Mouse (Mus musculus): ENCODE measurements around the gene Mecom.

Mecom gene

GRCm38 (mm10) chr3:30366621-30367020, 181.2 kb downstream of the Mecom start:
- no peaks in the 10 kb centered on the region for H3K36me3 ChIP-seq (ENCODE audit: insufficient read depth, low read length)
- TF ChIP-seq NANOG (IDR thresholded peaks at IDR 0.05; ENCODE audit: borderline replicate concordance, low read length), result no peak
- TF ChIP-seq POU5F1 (IDR thresholded peaks at IDR 0.05; ENCODE audit: borderline replicate concordance, low read length), result no peak
- no peak for TF ChIP-seq CTCF (conservative IDR thresholded peaks at IDR 0.05; ENCODE audit: low read length)
- H3K27me3 ChIP-seq (ENCODE audit: insufficient read depth, low read length), result no peaks in the 10 kb centered on the region
- no peaks in the 10 kb centered on the region for H3K9me3 ChIP-seq (ENCODE audit: low read length)
- no peaks in the 10 kb centered on the region; the same call in 1 of the 2 replicates for H3K4me1 ChIP-seq (replicated peaks; ENCODE audit: low read depth, low read length)
- H3K4me3 ChIP-seq (replicated peaks; ENCODE audit: low read length), result no peak overlapping the region

GRCm38 (mm10) chr3:30361190-30361589, 186.6 kb downstream of the Mecom start:
- TF ChIP-seq POU5F1 (IDR thresholded peaks at IDR 0.05; ENCODE audit: borderline replicate concordance, low read length) (no peak), CTCF (conservative IDR thresholded peaks at IDR 0.05; ENCODE audit: low read length) (no peak), NANOG (IDR thresholded peaks at IDR 0.05; ENCODE audit: borderline replicate concordance, low read length) (no peak)
- H3K36me3 ChIP-seq (ENCODE audit: insufficient read depth, low read length), result no peaks in the 10 kb centered on the region

GRCm38 (mm10) chr3:30353878-30354727, 193.7 kb downstream of the Mecom start:
- no peaks in the 10 kb centered on the region for H3K4me1 ChIP-seq (replicated peaks; ENCODE audit: low read depth, low read length)
- H3K4me3 ChIP-seq (replicated peaks; ENCODE audit: low read length), result no peak overlapping the region
- H3K36me3 ChIP-seq (ENCODE audit: insufficient read depth, low read length), result no peaks in the 10 kb centered on the region
- no peaks in the 10 kb centered on the region for H3K27me3 ChIP-seq (ENCODE audit: insufficient read depth, low read length)
- TF ChIP-seq CTCF (conservative IDR thresholded peaks at IDR 0.05; ENCODE audit: low read length) (no peak), POU5F1 (IDR thresholded peaks at IDR 0.05; ENCODE audit: borderline replicate concordance, low read length) (no peak), NANOG (IDR thresholded peaks at IDR 0.05; ENCODE audit: borderline replicate concordance, low read length) (no peak)
- no peaks in the 10 kb centered on the region for H3K9me3 ChIP-seq (ENCODE audit: low read length)

More at GRCm38 (mm10) chr3:30361190-30361589, 186.6 kb downstream of the Mecom start:
- no peaks in the 10 kb centered on the region for H3K9me3 ChIP-seq (ENCODE audit: low read length)
- H3K27me3 ChIP-seq (ENCODE audit: insufficient read depth, low read length), result no peaks in the 10 kb centered on the region
- H3K4me3 ChIP-seq (replicated peaks; ENCODE audit: low read length), result no peak overlapping the region
- H3K4me1 ChIP-seq (replicated peaks; ENCODE audit: low read depth, low read length), result no peaks in the 10 kb centered on the region

- Histone ChIP-seq H3K9me3 (ENCODE audit: low read length) (no peaks in the 10 kb centered on the region), H3K4me3 (replicated peaks; ENCODE audit: low read length) (no peak overlapping the region), H3K4me1 (replicated peaks; ENCODE audit: low read depth, low read length) (no peaks in the 10 kb centered on the region), H3K36me3 (ENCODE audit: insufficient read depth, low read length) (no peaks in the 10 kb centered on the region), H3K27me3 (ENCODE audit: insufficient read depth, low read length) (no peaks in the 10 kb centered on the region)
- TF ChIP-seq NANOG (IDR thresholded peaks at IDR 0.05; ENCODE audit: borderline replicate concordance, low read length) (no peak), POU5F1 (IDR thresholded peaks at IDR 0.05; ENCODE audit: borderline replicate concordance, low read length) (no peak), CTCF (conservative IDR thresholded peaks at IDR 0.05; ENCODE audit: low read length) (no peak)
Observed at GRCm38 (mm10) chr3:30349279-30349678, 198.5 kb downstream of the Mecom start.

- no peaks in the 10 kb centered on the region for H3K36me3 ChIP-seq (ENCODE audit: insufficient read depth, low read length)
- no peak for TF ChIP-seq POU5F1 (IDR thresholded peaks at IDR 0.05; ENCODE audit: borderline replicate concordance, low read length)
- no peak for TF ChIP-seq NANOG (IDR thresholded peaks at IDR 0.05; ENCODE audit: borderline replicate concordance, low read length)
- TF ChIP-seq CTCF (conservative IDR thresholded peaks at IDR 0.05; ENCODE audit: low read length), result no peak
- no peaks in the 10 kb centered on the region for H3K27me3 ChIP-seq (ENCODE audit: insufficient read depth, low read length)
- no peak overlapping the region for H3K4me3 ChIP-seq (replicated peaks; ENCODE audit: low read length)
- no peaks in the 10 kb centered on the region for H3K9me3 ChIP-seq (ENCODE audit: low read length)
- no peaks in the 10 kb centered on the region for H3K4me1 ChIP-seq (replicated peaks; ENCODE audit: low read depth, low read length)
Observed at GRCm38 (mm10) chr3:30344151-30344550, 203.7 kb downstream of the Mecom start.

GRCm38 (mm10) chr3:30332337-30332736, 215.5 kb downstream of the Mecom start:
- H3K36me3 ChIP-seq (ENCODE audit: insufficient read depth, low read length), result no peaks in the 10 kb centered on the region
- H3K4me3 ChIP-seq (replicated peaks; ENCODE audit: low read length), result no peak overlapping the region
- no peaks in the 10 kb centered on the region for H3K27me3 ChIP-seq (ENCODE audit: insufficient read depth, low read length)
- no peak for TF ChIP-seq POU5F1 (IDR thresholded peaks at IDR 0.05; ENCODE audit: borderline replicate concordance, low read length)
- TF ChIP-seq CTCF (conservative IDR thresholded peaks at IDR 0.05; ENCODE audit: low read length), result no peak
- TF ChIP-seq NANOG (IDR thresholded peaks at IDR 0.05; ENCODE audit: borderline replicate concordance, low read length), result no peak
- H3K9me3 ChIP-seq (ENCODE audit: low read length), result no peaks in the 10 kb centered on the region
- no peaks in the 10 kb centered on the region for H3K4me1 ChIP-seq (replicated peaks; ENCODE audit: low read depth, low read length)

GRCm38 (mm10) chr3:30330476-30330875, 217.3 kb downstream of the Mecom start:
- no peaks in the 10 kb centered on the region for H3K36me3 ChIP-seq (ENCODE audit: insufficient read depth, low read length)
- no peaks in the 10 kb centered on the region for H3K4me1 ChIP-seq (replicated peaks; ENCODE audit: low read depth, low read length)
- H3K4me3 ChIP-seq (replicated peaks; ENCODE audit: low read length), result no peak overlapping the region
- no peaks in the 10 kb centered on the region for H3K27me3 ChIP-seq (ENCODE audit: insufficient read depth, low read length)
- TF ChIP-seq NANOG (IDR thresholded peaks at IDR 0.05; ENCODE audit: borderline replicate concordance, low read length) (no peak), POU5F1 (IDR thresholded peaks at IDR 0.05; ENCODE audit: borderline replicate concordance, low read length) (no peak), CTCF (conservative IDR thresholded peaks at IDR 0.05; ENCODE audit: low read length) (no peak)
- H3K9me3 ChIP-seq (ENCODE audit: low read length), result no peaks in the 10 kb centered on the region

- Histone ChIP-seq H3K9me3 (ENCODE audit: low read length) (no peaks in the 10 kb centered on the region), H3K27me3 (ENCODE audit: insufficient read depth, low read length) (no peaks in the 10 kb centered on the region)
- TF ChIP-seq POU5F1 (IDR thresholded peaks at IDR 0.05; ENCODE audit: borderline replicate concordance, low read length) (no peak), CTCF (conservative IDR thresholded peaks at IDR 0.05; ENCODE audit: low read length) (no peak), NANOG (IDR thresholded peaks at IDR 0.05; ENCODE audit: borderline replicate concordance, low read length) (no peak)
Observed at GRCm38 (mm10) chr3:30330021-30330420, 217.8 kb downstream of the Mecom start.

More at GRCm38 (mm10) chr3:30330021-30330420, 217.8 kb downstream of the Mecom start:
- Histone ChIP-seq H3K36me3 (ENCODE audit: insufficient read depth, low read length) (no peaks in the 10 kb centered on the region), H3K4me3 (replicated peaks; ENCODE audit: low read length) (no peak overlapping the region), H3K4me1 (replicated peaks; ENCODE audit: low read depth, low read length) (no peaks in the 10 kb centered on the region)

Data from E14TG2a.4 (cell line).